Mouse (Mus musculus): ENCODE data around the gene Gpr182.
"Not testable (repeated sequence)": the region's sequence is repeated elsewhere in the genome, so short reads cannot be mapped to it uniquely, and the experiment has no call there.

The Gpr182 gene

GRCm38 (mm10) chr10:127751548-127751947, at the start of gene Gpr182:
TSS of gene Gpr182 (minus strand) at chr10:127751732.
- CTCF ChIA-PET: interaction anchor here in 3 of 4 experiments (0.5 to 1.8 kb wide), 5 partner anchors 47 to 401 kb away, joined by 3 to 5 read pairs (median 3); partner anchors contain the start of gene Myo1a (in 1 of the 3)
- POLR2A ChIA-PET: no interaction called here

DNA sequence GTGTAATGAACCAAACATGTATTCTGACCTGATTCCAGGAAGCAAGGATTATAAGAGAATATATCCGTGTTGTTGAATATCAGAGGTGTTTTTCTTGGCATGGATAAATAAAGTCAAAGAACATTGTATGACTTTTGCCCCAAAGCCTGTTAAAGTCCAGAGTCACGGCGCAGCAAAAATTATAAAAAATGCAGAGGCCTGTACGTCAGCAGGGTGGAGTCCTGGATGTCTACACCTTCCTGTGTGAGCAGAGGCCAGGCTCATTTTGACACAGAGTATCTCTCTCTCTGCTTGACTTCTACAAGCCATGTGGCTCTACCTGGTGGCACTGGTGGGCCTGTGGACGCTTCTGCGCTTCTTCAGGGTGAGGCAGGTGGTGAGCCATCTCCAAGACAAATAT, 49.4 kb upstream of the Gpr182 start, which contains the start of gene Rdh16:
Gene Rdh16 (plus strand): TSS at position 262 of the 400 bp plus-strand sequence.
- POLR2A ChIA-PET: no interaction called here
- CTCF ChIA-PET: no interaction called here

DNA sequence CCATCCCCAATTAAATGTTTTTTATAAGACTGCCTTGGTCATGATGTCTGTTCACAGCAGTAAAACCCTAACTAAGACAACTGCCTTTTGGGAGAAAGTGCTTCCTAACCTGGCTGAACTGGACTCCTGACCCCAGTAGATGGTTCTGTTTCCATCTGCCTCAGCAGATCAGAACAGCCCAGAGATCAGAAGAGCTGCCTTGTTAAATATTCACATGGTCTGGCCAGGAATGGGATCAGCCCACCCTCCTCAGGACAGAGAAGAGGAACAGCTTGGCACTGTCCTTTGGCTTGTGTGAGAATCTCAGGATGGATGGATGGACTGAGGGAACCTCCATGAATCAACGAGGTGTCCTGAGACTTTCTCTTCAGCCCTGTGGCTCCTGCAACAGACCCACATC, 47.8 kb upstream of the Gpr182 start:
- CTCF ChIA-PET: interaction anchor here in 1 of 4 experiments (0.6 kb wide), 1 partner anchor 155 kb away, joined by 4 read pairs; no protein-coding TSS in a partner anchor
- POLR2A ChIA-PET: interaction anchor here in 1 of 4 experiments (0.6 kb wide), 1 partner anchor 829 kb away, joined by 3 read pairs; no protein-coding TSS in a partner anchor

DNA sequence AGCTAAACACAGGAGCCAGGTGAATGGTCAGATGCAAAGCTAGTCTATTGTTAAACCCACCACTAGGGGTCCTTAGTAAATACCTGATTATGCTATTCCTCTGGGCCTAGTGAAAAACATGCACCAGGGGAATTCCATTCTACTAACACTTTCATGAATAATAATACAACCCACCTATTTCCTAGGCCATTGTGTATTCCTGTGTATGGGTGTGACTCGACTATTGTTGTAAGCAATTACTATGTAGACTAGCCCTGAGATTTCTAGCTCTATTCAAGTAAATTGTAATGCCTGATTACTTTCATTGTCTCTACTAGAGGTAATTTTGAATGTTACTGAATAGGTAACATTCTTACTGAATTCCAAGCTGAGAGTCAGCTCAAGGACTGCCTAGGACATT, 33.9 kb upstream of the Gpr182 start:
- POLR2A ChIA-PET: interaction anchor here in 1 of 4 experiments (0.8 kb wide), 1 partner anchor 40 kb away, joined by 3 read pairs; no protein-coding TSS in a partner anchor

DNA sequence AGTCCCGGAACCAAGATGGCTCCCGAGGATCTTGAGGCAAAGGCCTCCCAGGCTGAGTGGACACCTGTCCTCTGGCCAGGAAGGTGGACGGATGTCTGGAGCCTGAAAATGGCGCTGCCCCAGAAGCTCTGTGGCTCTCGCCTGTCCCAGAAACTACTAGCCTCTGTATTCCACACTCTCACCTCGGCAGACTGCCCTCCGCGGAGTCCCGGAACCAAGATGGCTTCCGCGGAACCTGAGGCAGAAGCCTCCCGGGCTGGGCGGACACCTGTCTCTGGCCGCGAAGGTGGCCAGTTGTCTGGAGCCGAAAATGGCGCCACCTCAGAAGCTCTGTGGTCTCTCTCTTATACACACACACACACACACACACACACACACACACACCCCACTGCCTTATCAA, 30.8 kb upstream of the Gpr182 start:
- ChIA-PET POLR2A (interaction anchor here in 1 of 4 experiments (0.7 kb wide), 1 partner anchor 10 kb away, joined by 3 read pairs; no protein-coding TSS in a partner anchor), CTCF (interaction anchor here in 1 of 4 experiments (0.7 kb wide), 1 partner anchor 158 kb away, joined by 3 read pairs; no protein-coding TSS in a partner anchor)

More for the DNA sequence above, 33.9 kb upstream of the Gpr182 start:
- CTCF ChIA-PET: not testable (repeated sequence)

DNA sequence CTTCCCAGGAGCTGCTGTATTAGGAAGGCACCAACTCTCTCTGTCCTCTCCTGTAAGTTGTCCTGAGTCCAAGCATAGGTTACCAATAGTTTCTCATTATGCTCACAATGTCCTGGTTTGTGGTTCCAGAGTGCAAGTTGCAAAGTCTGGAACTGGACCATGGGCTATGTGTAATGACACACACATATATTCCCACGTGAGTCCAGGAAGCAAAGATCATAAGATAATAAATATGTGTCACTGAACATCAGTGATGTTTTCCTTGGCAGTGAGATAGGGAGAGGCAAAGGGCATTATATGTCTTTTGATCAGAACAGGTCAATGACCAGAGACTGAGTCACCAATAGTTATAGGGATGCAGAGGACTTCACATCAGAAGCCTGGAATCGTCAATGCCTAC, 24.5 kb upstream of the Gpr182 start, which contains the start of gene Rdh9:
Gene Rdh9 (plus strand): TSS at position 376 of the 400 bp plus-strand sequence.
- CTCF ChIA-PET: no interaction called here
- POLR2A ChIA-PET: interaction anchor here in 1 of 4 experiments (0.8 kb wide), 1 partner anchor 259 kb away, joined by 3 read pairs; no protein-coding TSS in a partner anchor

DNA sequence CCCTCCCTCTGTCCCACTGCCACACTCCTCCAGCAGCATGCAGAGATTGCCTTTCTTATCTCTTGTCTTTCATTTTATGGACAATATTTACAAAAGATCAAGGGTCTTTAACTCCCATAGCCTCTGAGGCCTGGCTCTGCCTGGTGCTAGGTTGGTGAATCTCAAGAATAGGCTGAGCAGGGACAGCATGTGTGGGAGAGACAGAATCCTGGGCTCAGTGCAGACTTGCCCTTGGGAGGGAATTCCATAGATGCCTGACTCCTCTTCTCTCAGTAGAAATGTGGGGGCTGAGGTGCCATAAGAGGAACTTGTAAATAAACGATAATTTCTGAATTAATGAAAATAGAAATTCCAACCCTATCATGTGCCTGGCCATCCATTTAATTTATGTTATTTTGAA, 15.0 kb upstream of the Gpr182 start:
- POLR2A ChIA-PET: no interaction called here
- CTCF ChIA-PET: no interaction called here

- POLR2A ChIA-PET: no interaction called here
- CTCF ChIA-PET: interaction anchor here in 1 of 4 experiments (1.2 kb wide), 1 partner anchor 61 kb away, joined by 8 read pairs; no protein-coding TSS in a partner anchor
Measured at GRCm38 (mm10) chr10:127763914-127764680, 12.6 kb upstream of the Gpr182 start.

GRCm38 (mm10) chr10:127762926-127763325, 11.4 kb upstream of the Gpr182 start:
- POLR2A ChIA-PET: not testable (repeated sequence)
- CTCF ChIA-PET: interaction anchor here in 1 of 4 experiments (0.6 kb wide), 1 partner anchor 225 kb away, joined by 4 read pairs; no protein-coding TSS in a partner anchor

- POLR2A ChIA-PET: interaction anchor here in 1 of 4 experiments (1.2 kb wide), 1 partner anchor 10 kb away, joined by 6 read pairs; no protein-coding TSS in a partner anchor
Measured at GRCm38 (mm10) chr10:127759181-127760110, 7.9 kb upstream of the Gpr182 start, which contains the start of the genes Rdh1 and Rdh16f1. TSS of gene Rdh1 (plus strand) at chr10:127759721. TSS of gene Rdh16f1 (plus strand) at chr10:127759787.

DNA sequence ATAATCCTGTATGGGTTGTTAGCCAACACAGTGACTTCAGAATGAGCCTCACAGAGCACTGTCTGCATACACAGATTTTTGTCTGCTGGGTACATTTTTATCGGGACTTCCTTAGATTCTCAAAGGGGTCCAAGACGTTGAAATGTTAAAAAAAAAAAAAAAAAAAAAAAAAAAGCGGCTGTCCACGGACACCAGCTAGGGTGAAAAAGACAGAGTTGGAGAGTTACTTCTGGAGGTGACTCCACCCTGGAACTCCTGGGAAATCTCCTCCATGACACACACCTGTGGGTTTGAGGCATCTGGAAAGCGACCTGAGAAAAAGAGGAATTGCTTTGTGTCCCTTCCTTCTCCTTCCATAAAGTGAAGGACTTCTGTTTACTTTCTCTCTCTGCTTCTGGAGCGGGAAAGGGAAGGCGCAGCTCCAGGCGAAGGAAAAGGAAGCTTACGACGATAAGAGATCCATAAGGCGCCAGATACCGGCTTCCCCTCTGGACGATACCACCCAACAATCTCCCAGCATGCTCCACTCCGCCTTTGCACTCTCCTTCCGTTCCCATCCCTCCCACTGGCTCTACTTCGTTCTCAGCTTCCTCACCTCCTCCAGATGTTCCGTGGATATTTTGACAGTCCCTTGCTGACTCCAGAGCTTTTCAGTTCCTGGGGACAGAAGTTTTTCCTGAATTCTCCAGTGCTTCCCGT, 4.4 kb upstream of the Gpr182 start:
- CTCF ChIA-PET: interaction anchor here in 2 of 4 experiments (0.6 kb wide), 3 partner anchors 129 to 913 kb away, joined by 3 to 9 read pairs (median 4); no protein-coding TSS in a partner anchor
- POLR2A ChIA-PET: interaction anchor here in 2 of 4 experiments (0.6 to 2.1 kb wide), 3 partner anchors 8 to 10 kb away, joined by 3 to 8 read pairs (median 3); no protein-coding TSS in a partner anchor

More at GRCm38 (mm10) chr10:127759181-127760110, 7.9 kb upstream of the Gpr182 start, which contains the start of the genes Rdh1 and Rdh16f1:
- CTCF ChIA-PET: interaction anchor here in 2 of 4 experiments (1.1 to 1.4 kb wide), 2 partner anchors 15 kb away, joined by 3 to 5 read pairs; no protein-coding TSS in a partner anchor

DNA sequence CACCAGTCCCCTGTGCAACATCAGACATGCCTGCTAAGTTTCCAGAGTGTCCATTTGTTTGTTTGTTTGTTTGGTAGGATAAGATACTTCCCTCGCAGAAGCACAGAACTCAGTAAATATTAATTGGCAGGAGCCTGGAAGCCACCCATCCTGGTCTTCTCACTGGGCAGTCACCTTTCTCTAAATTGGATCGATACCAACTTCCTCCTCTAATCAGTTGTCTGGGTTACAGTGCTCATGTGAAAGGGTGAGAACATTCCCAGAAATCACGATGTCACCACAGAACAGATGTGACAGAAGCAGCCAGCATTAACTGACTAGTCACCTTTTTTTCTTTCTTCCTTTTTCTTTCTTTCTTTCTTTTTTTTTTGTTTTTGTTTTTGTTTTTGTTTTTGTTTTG, 3.7 kb upstream of the Gpr182 start:
- ChIA-PET POLR2A (interaction anchor here in 1 of 4 experiments (1.3 kb wide), 1 partner anchor 9 kb away, joined by 5 read pairs; no protein-coding TSS in a partner anchor), CTCF (interaction anchor here in 1 of 4 experiments (0.6 kb wide), 1 partner anchor 198 kb away, joined by 3 read pairs; no protein-coding TSS in a partner anchor)

- ChIA-PET POLR2A (interaction anchor here in 3 of 4 experiments (0.6 to 1.3 kb wide), 3 partner anchors 8 to 539 kb away, joined by 3 to 5 read pairs (median 3); no protein-coding TSS in a partner anchor), CTCF (interaction anchor here in 2 of 4 experiments (1.0 to 2.1 kb wide), 2 partner anchors 10 to 254 kb away, joined by 3 to 6 read pairs; no protein-coding TSS in a partner anchor)
Measured at GRCm38 (mm10) chr10:127754566-127755166, 3.1 kb upstream of the Gpr182 start.

DNA sequence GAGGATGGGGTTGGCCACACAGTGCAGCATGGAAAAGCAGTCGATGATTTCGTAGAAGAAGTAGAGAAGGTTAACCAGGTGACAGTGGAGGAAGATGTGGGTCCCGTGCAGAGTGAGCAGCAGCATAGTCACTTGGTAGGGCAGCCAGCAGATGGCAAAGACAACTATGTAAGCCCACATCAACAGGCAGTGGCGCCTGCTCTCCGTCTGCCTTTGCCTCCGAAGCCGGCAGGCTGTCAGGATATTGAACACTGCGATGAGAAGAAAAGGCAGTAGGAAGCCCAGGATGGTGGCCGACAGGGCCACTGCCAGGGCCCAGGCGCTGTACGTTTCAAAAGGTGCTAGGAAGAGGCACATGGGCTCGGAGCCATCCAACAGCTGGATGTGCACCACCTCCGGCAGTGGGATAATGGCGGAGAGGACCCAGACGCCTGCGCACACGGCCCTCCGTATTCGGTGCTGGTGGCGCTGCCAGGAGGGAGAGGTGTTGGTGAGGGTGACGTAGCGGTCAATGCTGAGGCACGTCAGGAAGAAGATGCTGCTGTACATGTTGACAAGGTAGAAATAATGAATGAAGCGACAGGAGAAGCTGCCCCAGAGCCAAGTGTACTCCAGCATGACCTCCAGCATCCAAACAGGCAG, 1.3 kb downstream of the Gpr182 start:
- ChIA-PET CTCF (interaction anchor here in 3 of 4 experiments (0.6 to 2.7 kb wide), 4 partner anchors 12 to 179 kb away, joined by 3 to 13 read pairs (median 4); partner anchors contain the start of genes Myo1a (in 1 of the 3), Stat6 (in 1 of the 3) and Zbtb39 (in 1 of the 3)), POLR2A (interaction anchor here in 3 of 4 experiments (0.6 to 1.8 kb wide), 6 partner anchors 9 to 815 kb away, joined by 3 to 6 read pairs (median 3); partner anchors contain the start of genes Rdh1 (in 1 of the 3), Rdh16f1 (in 1 of the 3) and Zbtb39 (in 1 of the 3))

DNA sequence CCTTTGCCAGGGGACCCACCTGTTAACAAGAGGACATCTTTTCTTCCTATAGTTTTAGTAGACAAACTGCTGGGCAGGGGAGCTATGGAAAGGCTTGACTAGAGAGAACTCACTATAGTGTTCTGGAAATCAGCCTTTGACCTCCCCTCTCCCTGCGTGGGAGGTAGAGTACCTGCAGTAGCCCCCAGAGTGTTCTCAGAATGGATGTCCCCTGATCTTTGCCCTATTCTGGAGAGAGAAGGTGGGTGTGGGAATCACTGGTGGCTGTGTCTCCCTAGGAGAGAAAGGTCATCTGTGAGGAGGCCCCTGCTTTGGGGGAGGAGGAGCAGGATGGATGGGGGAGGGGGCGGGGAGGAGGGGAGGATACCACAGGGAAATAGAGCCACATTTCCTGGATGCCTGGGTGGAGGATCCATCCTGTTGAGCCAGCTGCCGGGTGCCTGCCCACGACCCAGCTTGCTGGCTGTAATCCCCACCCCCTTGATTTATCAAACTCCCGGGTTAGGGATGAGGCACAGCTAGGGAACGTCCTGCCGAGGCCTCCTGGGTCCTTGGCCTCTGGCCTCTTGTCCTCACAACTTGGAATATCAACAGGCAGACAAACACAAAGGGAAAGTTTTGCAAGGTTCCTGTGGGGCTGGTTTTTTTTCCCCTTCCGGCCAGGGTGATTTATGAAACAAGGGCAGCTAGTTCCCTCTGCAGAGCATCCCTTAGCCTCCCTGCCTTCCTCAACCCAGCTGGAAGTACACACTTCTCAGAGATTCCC, 2.5 kb downstream of the Gpr182 start:
- ChIA-PET CTCF (interaction anchor here in 2 of 4 experiments (0.6 to 2.7 kb wide), 4 partner anchors 11 to 350 kb away, joined by 3 to 13 read pairs (median 4); partner anchors contain the start of gene Zbtb39 (in 1 of the 2)), POLR2A (interaction anchor here in 2 of 4 experiments (0.6 to 1.8 kb wide), 7 partner anchors 8 to 612 kb away, joined by 3 to 8 read pairs (median 3); partner anchors contain the start of genes Rdh1 (in 1 of the 2), Rdh16f1 (in 1 of the 2), Stac3 (in 1 of the 2) and Zbtb39 (in 1 of the 2))
